Mouse (Mus musculus): ENCODE data around the gene Slx4.
"Not testable (repeated sequence)": the region's sequence is repeated elsewhere in the genome, so short reads cannot be mapped to it uniquely, and the experiment has no call there.

The Slx4 gene

GRCm38 (mm10) chr16:4003489-4004398, at the start of gene Slx4:
Slx4 (minus strand) TSS chr16:4003770.
- DNase-seq (ENCODE audit: low read depth, low spot score), result peak; percentile 99

DNA sequence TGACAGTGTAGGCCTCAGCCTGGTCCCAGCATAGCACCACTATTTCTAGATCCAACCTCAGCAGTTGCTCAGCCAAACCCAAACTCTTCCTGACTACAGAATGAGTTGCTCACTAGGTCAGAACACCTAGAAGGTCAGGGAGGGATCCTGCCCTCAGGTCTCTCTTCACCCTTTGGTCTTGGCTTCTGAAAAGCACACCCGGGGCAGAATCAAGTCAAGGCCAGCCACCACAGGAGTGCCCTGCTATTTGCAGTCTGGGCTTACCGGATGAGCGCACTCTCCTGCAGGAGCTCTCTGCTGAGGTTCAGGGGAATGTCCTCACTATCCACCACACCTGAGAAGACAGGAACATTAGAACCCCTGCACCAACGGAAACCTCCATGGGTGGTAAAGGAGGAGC, 49.0 kb upstream of the Slx4 start:
- DNase-seq (ENCODE audit: low read depth, low spot score), result no peak

DNA sequence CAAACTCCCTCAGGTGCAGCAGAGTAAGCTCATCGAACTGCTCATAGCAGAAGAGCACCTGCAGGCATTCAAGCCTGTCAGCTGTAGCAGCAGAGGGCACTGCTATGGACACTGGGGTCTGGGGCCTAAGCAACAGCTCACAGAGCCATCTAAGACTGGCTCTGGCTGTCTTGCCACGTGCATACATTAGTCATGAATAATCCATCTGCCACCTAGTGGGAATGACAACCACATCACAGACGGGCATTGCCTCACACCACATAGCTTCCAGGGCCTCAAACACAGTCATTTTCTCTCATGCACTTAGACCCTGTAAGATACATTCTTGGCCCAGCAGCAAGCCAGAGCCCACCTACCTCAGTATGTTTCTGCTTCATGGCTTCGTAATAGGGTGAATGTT, 42.0 kb upstream of the Slx4 start:
- peak; percentile 36 for DNase-seq (ENCODE audit: low read depth, low spot score)

GRCm38 (mm10) chr16:4044093-4044492, 40.5 kb upstream of the Slx4 start:
- DNase-seq (ENCODE audit: low read depth, low spot score), result no peak

DNA sequence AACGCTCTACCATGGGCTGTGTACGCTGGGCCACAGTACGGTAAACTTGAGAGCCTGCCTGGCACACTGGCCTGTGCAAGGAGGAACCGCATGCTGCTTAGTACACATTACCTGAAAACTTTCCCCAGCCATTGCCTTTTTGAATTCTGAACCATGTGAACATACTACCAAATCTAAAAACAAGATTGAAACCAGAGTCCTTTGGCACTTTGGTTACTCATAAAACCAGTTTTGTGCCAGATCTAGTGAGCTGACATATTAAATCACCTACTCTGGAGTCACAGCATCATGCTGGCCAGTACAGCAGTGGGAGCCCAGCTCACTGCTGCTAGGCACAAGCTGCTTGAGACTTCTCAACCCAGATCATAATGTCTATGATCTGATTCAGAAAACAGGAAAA, 38.1 kb upstream of the Slx4 start:
- DNase-seq (ENCODE audit: low read depth, low spot score), result no peak

DNA sequence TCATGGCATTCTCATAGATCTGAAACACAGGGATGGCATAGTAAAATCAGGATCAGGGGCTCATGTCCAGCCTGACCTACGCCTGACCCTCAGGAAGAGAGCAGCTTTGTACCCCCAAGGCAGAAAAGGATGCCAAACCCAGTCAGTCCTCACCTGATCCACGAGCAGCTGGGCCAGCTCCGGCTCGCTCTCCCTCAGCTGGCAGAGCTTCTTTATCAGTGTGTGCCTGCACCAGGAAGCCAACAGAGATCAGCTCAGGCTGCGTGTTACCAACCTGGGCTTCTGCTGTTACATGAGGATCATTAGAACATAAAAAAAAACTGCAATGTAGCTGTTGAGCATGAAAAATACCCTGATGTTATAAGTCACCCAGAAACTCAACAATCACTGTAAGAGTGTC, 36.6 kb upstream of the Slx4 start:
- DNase-seq (ENCODE audit: low read depth, low spot score), result no peak

DNA sequence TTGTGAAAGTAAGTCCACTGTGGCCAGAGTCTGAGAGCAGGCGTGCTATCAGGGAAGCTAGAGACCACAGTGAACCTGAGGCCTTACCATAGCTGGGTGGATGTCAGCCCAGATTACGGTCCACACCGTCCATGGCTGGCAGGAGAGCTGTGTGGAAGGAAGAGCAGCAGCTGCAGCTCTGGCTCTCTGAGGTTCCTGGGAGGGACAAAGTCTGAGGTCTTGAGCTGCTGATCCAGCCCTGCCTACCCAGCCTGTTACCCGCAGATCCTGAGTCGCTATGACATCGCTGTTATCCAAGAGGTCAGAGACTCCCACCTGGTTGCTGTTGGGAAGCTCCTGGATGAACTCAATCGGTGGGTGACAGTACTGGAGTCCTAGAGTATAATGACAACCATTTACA, 34.1 kb upstream of the Slx4 start:
- DNase-seq (ENCODE audit: low read depth, low spot score), result no peak

DNA sequence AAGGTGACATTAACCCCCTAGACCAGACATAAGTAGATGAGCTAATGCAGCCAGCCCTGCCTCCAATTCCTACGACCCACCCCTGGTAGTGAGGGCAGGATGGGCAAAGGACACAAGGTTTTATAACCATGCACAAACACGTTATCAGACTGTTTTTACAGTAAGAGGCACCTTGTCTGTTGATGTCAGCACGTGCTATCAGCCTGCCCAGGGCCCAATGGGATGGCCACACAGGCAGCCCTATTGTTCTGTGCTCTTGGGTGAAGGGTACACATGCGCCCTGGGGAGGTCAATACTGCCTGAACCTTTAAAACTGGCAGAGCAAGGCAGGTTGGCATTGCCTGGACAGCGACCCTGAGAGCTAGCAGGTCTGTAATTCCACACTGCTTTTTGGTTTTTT, 33.2 kb upstream of the Slx4 start, which contains the start of gene Dnase1:
Gene Dnase1, plus strand, starts transcription at position 136 of the 400 bp plus-strand sequence.
- no peak for DNase-seq (ENCODE audit: low read depth, low spot score)

DNA sequence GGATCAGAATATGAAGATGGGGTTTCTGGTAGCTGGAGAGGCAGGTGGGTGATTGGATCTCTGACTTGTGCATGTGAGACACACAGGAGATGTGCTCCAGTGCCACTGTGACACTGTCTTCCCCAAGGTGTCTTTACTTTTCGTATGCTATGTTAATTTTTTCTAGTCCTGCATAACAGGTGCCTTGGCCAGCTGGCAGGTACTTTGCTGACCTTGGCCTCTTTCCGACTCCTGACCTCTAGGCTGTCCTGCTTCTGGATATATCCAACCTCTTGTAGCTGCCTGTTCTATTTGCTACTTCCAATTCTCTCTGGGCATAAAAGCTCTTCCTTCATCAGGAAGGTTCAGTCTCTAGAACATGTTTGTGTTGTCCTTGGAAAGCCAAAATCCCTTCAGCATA, 32.0 kb upstream of the Slx4 start:
- no peak for DNase-seq (ENCODE audit: low read depth, low spot score)

DNA sequence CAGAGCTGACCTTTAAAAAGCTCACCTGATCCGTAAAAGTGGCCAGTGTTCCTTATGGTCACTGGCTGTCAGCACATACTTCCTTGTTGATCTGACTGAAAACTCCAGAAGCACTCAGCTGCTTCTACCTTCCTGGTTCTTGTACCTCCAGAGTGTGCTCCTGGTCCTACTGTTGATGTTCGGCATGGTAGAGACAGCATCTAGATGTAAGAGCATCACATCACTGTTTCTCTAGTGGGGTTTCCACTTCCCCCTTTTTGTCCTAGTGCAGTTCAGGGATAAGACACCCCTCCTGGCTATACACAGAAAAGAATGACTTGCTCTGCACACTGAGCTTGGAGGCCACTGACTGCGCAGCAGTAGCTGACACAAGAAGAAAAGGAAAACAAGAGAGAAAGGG, 30.9 kb upstream of the Slx4 start:
- no peak for DNase-seq (ENCODE audit: low read depth, low spot score)

DNA sequence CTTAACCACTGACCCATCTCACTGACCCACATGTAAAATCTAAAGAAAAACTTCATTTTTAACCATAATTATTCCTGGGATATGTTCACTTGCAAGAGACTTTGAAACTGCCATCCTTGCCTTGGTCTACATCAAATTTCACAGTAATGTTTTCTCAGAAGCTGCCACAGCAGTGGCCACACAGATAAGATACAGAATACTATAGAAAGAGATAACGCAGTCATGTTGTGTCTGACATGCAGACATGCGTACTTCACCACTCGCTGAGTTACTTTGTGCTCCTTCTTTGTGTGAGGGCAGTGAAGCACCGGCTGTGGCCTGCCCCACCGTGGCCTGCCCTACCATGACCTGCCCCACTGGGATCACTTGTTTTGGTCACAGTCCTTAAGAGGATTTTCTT, 30.4 kb upstream of the Slx4 start:
- DNase-seq (ENCODE audit: low read depth, low spot score), result no peak

DNA sequence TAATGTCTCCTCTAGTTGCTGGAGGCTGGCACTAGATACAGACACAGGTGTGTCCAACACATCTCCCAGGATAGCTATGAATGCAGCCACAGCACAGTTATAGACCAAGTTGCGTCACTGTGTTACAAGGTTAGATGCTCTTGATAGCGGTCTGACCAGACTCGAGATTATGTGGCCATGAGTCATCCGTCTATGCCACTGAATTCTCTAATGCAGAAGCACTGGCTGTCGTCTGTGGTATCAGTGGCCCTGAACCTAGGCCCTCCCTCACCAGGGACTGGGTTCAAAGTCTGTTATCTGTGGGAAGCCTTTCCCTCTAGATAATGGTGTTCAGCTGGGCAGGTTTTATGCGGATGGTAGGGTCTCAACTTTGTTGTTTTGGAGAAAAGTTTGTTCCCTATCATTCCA, 28.8 kb upstream of the Slx4 start:
- DNase-seq (ENCODE audit: low read depth, low spot score), result no peak

GRCm38 (mm10) chr16:4031441-4032274, 28.1 kb upstream of the Slx4 start:
- no peak for DNase-seq (ENCODE audit: low read depth, low spot score)

- no peak for DNase-seq (ENCODE audit: low read depth, low spot score)
Measured at GRCm38 (mm10) chr16:4030501-4030900, 26.9 kb upstream of the Slx4 start.

- DNase-seq (ENCODE audit: low read depth, low spot score), result peak; percentile 20
Measured at GRCm38 (mm10) chr16:4029371-4029841, 25.8 kb upstream of the Slx4 start.

DNA sequence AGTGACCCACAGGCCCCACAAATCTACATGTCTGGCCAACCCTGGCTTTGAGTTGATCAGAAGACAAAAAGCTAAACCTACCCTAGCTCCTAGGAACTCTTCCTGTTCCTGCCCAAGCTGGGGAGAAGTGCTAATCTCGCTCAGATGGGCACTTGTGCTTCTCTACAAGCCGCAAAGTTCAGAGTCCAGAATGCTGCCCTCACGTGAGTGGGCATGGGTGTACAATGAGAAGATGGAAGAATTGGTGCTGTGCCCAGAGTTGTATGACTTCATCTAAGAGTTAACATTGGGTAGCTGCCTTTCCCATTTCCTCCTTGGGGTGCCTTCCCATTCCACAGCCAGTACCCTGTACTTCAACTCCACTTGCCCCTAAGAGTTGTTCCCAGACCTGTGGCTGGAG, 23.6 kb upstream of the Slx4 start:
- no peak for DNase-seq (ENCODE audit: low read depth, low spot score)

DNA sequence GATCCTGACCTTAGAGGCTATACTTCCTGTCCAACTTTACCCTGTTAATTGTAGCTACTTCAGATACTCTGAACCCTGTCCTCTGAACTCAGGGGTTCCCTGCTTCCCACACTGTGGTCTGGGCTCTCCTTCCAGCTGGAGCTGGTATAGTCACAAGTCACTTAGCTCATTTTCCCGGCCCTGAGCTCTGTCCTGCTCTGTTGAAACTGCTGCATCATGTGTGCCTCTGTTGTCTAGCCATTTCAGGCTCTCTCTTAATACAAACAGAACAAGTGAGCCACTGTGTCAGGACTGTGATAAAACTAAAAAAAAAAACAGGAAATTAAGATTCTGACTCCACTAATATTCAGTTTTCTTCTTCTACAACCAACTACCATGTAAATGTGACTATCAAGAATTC, 23.1 kb upstream of the Slx4 start:
- no peak for DNase-seq (ENCODE audit: low read depth, low spot score)

- DNase-seq (ENCODE audit: low read depth, low spot score), result no peak
Measured at GRCm38 (mm10) chr16:4022719-4023118, 19.1 kb upstream of the Slx4 start.

- no peak for DNase-seq (ENCODE audit: low read depth, low spot score)
Measured at GRCm38 (mm10) chr16:4021241-4021640, 17.7 kb upstream of the Slx4 start.

GRCm38 (mm10) chr16:4017466-4017865, 13.9 kb upstream of the Slx4 start:
- DNase-seq (ENCODE audit: low read depth, low spot score), result not testable (repeated sequence)

GRCm38 (mm10) chr16:4016786-4017185, 13.2 kb upstream of the Slx4 start:
- not testable (repeated sequence) for DNase-seq (ENCODE audit: low read depth, low spot score)

DNA sequence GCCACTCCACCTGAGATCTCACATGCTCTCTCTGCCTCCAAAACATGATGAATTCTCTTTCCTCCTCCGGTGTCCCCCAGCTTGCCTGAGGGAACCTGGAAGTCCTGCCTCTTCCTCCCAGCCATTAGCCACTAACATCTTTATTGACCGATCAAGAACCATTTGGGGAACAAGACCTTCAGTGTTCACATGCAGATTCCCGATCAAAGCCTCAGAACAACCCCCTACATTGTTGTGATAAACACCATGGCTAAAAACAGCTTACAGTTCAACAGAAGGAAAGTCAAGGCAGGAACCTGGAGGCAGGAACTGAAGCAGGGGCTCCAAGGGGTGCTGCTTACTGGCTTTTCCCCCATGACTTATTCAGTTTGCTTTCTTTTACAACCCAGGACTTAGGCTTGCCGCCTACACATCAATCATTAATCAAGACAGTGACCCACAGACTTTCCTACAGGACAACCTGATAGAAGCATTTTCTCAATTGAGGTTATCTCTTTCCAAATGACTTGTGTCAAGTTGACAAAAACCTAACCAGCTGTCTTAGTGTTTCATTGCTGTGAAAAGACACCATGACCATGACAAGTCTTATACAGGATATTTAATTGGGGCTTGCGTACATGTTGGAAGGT, 10.6 kb upstream of the Slx4 start:
- DNase-seq (ENCODE audit: low read depth, low spot score), result no peak
